Mouse (Mus musculus) stomach, embryonic 16.5 days (tissue): ENCODE measurements at regions not wholly inside any gene's neighbourhood (a gene's known extent, or its start where the extent isn't known, plus 50 kb on each side); places are given as distances from the start of the nearest gene placed in this dataset. TPM values are rescaled to one million over a fixed set of nuclear protein-coding genes. Genes with fewer than 3 reads are reported as not detected.

Source experiments
- ATAC-seq: fragments of 200-750 bp; cut with Nextera tagmentation; 2 replicates; pipeline ENCODE4 v1.8.0; 2017; ENCODE audit warnings: moderate number of reproducible peaks, moderate TSS enrichment; ENCODE audit not compliant: insufficient read depth, low FRiP score
- H3K27ac ChIP-seq: fragments of 300-500 bp; sonication (generic); 2 replicates; pipeline ENCODE4 v1.5.1; 2014; ENCODE audit warnings: low read length
- H3K27me3 ChIP-seq: fragments of 300-500 bp; sonication (generic); 2 replicates; pipeline ENCODE4 v1.6.1; 2014; ENCODE audit warnings: low read length, control low read depth, mixed read lengths; ENCODE audit not compliant: control insufficient read depth, insufficient read depth
- H3K36me3 ChIP-seq: fragments of 300-500 bp; sonication (generic); 2 replicates; pipeline ENCODE4 v1.6.1; 2014; ENCODE audit warnings: low read length; ENCODE audit not compliant: control insufficient read depth, insufficient read depth
- H3K4me1 ChIP-seq: fragments of 300-500 bp; sonication (generic); 2 replicates; pipeline ENCODE4 v1.6.1; 2014; ENCODE audit warnings: low read length, control low read depth, mixed read lengths; ENCODE audit not compliant: control insufficient read depth, insufficient read depth
- H3K4me2 ChIP-seq: fragments of 300-500 bp; sonication (generic); 2 replicates; pipeline ENCODE4 v1.6.1; 2014; ENCODE audit warnings: low read depth, low read length, mixed read lengths
- H3K4me3 ChIP-seq: fragments of 300-500 bp; sonication (generic); replicated peaks from 2 replicates; pipeline ENCODE4 v1.5.1; 2014; ENCODE audit warnings: mild to moderate bottlenecking, low read length
- H3K9ac ChIP-seq: fragments of 300-500 bp; sonication (generic); 2 replicates; pipeline ENCODE4 v1.6.1; 2014; ENCODE audit warnings: low read length
- H3K9me3 ChIP-seq: fragments of 300-500 bp; sonication (generic); replicated peaks from 2 replicates; pipeline ENCODE4 v1.6.1; 2016; ENCODE audit warnings: low read length, control low read depth; ENCODE audit not compliant: control insufficient read depth
- WGBS: fragments of 180-500 bp; shearing (Covaris S2); extraction: QIAGEN DNeasy Blood & Tissue Kit; methylation state at CpG from one replicate; pipeline ENCODE4 v1.1.7; 2014; 5-methylcytosine and 5-hydroxymethylcytosine counted together
- microRNA-seq: library from miRNA; unstranded; fragments of <30 nt; microRNA quantifications from one replicate; pipeline ENCODE4, GENCODE M21; 2016

DNA sequence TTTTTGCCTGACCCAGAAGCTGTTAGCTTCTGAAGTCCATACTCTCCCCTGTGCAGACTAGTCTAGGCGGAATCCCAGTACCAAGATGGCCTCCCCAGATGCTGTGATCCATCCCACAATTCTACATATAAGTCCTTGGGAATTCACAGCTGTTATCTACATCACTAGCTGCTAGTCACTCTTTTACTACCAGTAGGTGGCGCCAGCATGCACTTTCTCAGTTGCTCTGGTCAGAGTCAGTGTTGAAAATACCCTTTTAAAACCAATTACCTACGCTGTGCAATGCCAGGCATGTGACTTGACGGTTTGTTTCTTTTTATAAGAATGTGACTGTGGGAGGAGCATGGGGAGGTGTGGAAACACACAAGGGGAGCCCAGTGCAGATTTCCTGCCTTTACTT lies 348.3 kb downstream of the Xylt1 start:
- no peak for ATAC-seq
- H3K9ac ChIP-seq, result no peak overlapping the region
- H3K27me3 ChIP-seq, result no peaks in the 10 kb centered on the region
- H3K36me3 ChIP-seq, result no peaks in the 10 kb centered on the region
- H3K4me2 ChIP-seq, result no peak overlapping the region
- H3K27ac ChIP-seq, result no peak overlapping the region
- 76% methylated on average over 4 of the region's 4 CpGs for WGBS
- H3K4me3 ChIP-seq, result no peak overlapping the region
- H3K9me3 ChIP-seq, result peaks cover 5% of the 10 kb centered on the region; the same call in 1 of the 2 replicates
- H3K4me1 ChIP-seq, result no peaks in the 10 kb centered on the region

Small RNAs in the stretch of these regions (microRNA-seq; reads per million reads assigned to microRNA genes)
- not detected for gene Gm24063
